Mouse (Mus musculus) cerebellum, postnatal 10 days (tissue): Measurements from ENCODE around the gene Fam72a.

Experiments used
- DNase-seq, 2 experiments: peaks; one replicate each; pipeline ENCODE4 v3.0.0; 2021; ENCODE audit warnings: mixed read lengths in 2 of 2

Fam72a gene

GRCm38 (mm10) chr1:131526371-131527270 lies 1.1 kb upstream of the Fam72a start:
- DNase-seq = peak; percentile 88 to 90

DNA sequence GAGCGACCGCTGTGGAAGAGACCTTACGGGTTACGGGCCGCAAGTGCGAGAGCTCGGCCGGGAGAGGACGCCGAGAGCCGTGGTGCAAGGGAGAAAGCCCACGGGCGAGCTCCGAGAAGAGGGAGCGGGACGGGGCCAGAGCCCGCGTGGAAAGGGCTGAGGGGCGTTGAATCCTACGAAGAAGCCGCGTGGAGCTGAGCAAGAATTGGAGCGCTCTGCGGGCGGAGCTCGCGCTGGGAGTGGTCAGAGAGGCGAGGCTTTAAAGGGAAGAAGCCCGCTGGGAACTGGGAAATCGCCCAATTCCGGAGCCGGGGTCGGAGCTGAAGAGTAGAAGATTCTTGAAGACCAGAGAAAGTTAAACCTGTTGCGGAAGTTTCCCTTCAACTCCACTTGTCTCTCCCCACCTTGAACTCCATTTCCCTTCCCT lies 391 bp downstream of the Fam72a start:
- peak; percentile 78 to 82 for DNase-seq

- no peak for DNase-seq
These were observed 961 bp downstream of the Fam72a start for GRCm38 (mm10) chr1:131528561-131529166.

DNA sequence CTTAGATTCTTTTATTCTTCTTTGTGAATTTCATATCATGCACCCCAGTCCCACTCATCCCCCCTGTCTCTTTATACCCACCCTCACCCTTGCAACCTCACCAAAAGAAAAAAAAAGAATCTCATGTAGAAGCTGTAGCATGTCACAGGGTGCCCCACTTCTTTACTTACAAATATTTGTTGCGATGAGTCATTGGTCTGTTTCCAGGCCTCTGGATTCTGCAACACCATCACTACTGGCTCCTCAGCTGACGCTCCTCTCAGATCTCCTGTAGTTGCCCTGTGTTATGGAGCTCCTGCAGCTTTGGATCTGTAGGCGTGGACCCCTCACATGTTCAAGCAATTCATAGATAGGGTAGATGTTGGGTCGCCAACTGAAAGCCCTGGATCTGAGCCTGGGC lies 12.1 kb downstream of the Fam72a start:
- DNase-seq = no peak

GRCm38 (mm10) chr1:131540795-131541194 lies 13.1 kb downstream of the Fam72a start:
- no peak for DNase-seq

- no peak for DNase-seq
These were observed 13.7 kb downstream of the Fam72a start for GRCm38 (mm10) chr1:131541431-131541830.

- DNase-seq = no peak
These were observed 14.2 kb downstream of the Fam72a start for GRCm38 (mm10) chr1:131541903-131542302.

GRCm38 (mm10) chr1:131543886-131544565 lies 16.3 kb downstream of the Fam72a start:
- DNase-seq = peak; percentile 66 to 71

DNA sequence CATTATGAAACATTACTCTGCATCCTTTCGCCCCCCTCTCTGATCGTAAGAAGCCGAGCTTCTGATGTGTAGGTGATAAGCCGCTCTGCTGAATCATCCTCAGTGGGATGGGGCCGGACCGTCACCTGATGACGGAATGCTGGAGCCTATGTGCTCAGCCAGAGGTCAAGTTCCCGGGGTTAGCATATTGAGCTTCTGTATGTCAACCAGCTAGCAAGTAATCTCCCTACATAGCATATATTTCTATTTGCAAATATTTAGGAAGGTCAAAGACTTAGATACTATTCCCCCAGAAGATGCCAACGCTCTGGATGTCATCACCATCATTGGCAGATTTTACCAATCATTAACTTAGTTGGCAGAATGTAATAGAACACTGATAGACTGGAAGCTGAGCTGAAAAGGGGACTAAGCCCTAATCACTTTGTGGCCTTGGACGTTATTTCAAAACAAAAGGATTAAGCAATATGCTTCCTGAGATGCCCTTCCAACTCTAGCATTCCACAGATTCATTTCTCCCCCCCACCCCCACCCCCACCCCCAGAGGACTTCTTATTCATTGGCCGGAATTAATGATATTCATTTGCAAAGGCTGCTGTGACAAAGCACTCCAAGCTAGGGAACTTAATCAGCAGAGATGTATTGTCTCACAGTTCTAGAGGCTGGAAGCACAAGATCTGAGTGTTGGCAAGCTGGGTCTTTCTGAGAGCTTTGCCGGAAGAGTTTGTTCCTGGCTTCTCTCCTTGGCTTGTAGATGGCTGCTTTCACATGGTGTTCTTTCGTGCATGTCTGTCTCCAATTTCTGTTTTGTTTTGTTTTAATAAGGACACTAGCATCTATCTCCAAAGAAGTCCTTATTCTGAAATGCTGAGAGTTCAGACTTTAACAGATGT lies 19.3 kb downstream of the Fam72a start:
- no peak for DNase-seq

DNA sequence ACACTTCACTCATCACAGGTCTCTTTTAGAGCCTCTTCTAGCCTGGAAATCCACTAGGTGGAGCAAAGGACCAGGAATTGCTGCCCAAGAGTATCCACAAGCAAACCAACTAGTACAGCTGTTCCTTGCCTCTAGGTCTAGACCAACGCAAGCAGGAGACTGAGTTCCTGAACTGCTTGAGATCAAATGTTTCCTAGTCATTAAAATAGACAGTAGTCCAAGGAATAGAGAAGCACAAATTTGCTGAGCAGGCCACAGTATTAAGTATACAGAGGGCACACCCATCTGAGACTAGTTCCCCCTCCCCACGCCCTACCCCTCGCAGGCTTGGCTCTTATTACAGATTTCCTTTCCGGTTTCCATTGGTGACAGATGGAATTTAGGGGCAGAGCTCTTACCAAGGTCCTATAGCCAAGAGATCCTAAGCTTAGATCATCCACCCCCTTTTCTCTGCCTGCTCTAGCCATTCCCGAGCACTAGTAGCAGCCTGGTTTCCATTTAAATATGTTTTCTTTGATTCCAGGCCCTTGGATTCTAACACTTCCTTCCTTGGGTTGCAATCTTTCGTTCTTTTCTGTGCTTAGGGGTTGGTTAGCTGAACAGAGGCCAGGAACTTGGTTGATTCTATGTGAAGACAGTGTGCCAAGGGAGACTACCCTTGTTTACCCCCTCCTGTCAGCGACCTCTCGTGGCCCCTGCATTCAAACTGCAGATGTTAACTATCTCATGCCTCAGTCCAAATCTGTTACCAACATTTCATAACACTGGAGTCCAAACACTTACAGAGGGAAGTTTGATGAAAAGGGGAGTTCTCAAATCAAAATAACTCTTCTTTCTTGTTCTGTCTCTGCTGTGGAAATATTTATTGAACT lies 21.0 kb downstream of the Fam72a start:
- peak; percentile 67 to 74 for DNase-seq

GRCm38 (mm10) chr1:131551956-131552355 lies 24.3 kb downstream of the Fam72a start:
- DNase-seq = no peak

DNA sequence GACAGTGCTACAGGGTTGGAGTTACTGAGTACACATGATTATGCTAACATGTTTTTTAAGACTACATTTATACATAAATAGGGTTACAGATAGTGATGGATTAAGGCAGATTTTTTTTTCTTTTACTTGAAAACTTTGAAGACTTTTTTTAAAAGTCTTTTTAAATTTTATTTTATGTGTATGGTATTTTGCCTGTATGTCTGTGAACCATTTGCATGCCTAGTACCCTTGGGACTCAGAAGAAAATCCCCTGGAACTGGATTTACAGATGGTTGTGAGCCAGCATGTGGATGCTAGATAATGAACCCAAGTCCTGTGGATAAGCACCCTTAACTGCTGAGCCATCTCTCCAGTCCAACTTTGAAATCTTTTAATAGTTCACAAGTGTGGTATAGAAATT lies 25.7 kb downstream of the Fam72a start:
- no peak for DNase-seq

- peak; percentile 91 to 92 for DNase-seq
These were observed 27.5 kb downstream of the Fam72a start for GRCm38 (mm10) chr1:131555042-131555812.

DNA sequence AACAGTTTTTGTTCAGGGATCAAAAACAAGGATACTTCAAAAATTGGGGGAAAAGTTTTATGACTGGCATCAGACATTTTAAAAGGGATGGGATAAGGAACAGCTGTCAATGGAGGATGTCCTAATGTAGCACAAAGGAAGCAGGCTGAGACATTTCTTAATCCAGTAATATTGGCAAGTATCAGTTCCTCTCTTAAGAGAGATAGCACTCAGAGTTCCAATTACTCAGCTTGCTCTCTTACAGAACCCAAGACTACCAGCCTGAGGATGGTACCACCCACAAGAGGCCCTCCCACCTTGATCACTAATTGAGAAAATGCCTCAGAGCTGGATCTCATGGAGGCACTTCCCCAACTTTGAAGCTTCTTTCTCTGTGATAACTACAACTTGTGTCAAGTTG lies 32.8 kb downstream of the Fam72a start:
- DNase-seq = no peak

- no peak for DNase-seq
These were observed 34.4 kb downstream of the Fam72a start for GRCm38 (mm10) chr1:131562081-131562480.

- peak; percentile 31 to 34 for DNase-seq
These were observed 38.4 kb downstream of the Fam72a start for GRCm38 (mm10) chr1:131566056-131566455.

DNA sequence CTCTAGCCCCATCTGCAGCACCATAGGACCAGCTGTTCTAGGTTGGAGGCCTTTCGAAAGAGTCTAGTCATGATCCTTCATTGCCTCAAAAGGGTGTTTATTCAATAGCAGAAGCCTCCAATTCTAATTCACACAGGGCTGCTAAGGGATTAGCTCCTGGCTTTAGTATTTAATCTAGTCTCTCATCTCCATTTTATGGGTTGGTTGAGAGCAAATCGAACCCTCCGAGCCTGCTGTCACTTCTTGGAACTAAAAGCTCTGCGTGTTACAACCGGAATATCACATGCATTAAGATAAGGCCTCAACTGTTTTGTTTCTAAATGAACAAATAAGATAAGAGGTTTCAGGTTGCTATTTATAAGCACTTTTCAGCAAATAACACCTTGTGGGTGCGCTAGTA lies 42.0 kb downstream of the Fam72a start:
- no peak for DNase-seq

DNA sequence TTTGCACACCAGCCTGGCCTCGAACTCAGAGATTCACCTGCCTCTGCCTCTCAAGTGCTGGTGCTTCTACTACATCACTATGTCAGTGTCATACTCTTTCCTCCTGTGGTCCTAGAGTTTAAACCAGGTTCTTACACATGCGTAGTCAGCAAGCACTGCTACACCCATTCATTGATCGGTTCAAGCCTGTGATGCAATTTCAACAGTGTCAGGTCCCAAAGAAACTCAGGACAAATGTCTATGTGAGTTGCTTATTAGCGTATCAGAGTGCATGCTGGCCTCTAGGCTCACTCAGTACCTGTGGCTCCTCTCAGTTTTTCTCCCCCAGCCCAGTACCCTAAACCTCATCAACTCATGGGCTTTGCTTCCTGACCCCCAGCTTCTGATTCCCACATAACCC lies 42.7 kb downstream of the Fam72a start:
- DNase-seq = no peak

GRCm38 (mm10) chr1:131573721-131574120 lies 46.0 kb downstream of the Fam72a start:
- DNase-seq = peak; percentile 42 to 52

- peak; percentile 70 to 79 for DNase-seq
These were observed 51.4 kb downstream of the Fam72a start for GRCm38 (mm10) chr1:131578943-131579680.
